Mouse (Mus musculus) liver, adult 2 months (tissue): Measurements from ENCODE around the gene Spata20.

Source experiments
- CTCF ChIP-seq: fragments of 200-500 bp; IDR thresholded peaks from 2 replicates; pipeline ENCODE4 v1.5.1; 2011; ENCODE audit warnings: low read depth, low read length, control low read depth
- POLR2A ChIP-seq: fragments of 200-500 bp; IDR thresholded peaks from 2 replicates; pipeline ENCODE4 v1.6.1; 2011; ENCODE audit warnings: low read length, control low read depth; ENCODE audit not compliant: insufficient read depth; ENCODE audit errors: extremely low read depth

GRCm38 (mm10) chr11:94445300-94445699 is 40.7 kb downstream of the Spata20 start:
- TF ChIP-seq CTCF = no peak
- no peak for TF ChIP-seq POLR2A
